Mouse (Mus musculus): ENCODE measurements around the gene Brdt. TPM values are rescaled to one million over a fixed set of nuclear protein-coding genes. Genes with fewer than 3 reads are reported as not detected.

Brdt gene
- polyA plus RNA-seq, 1 experiment from 2014 or later: 2.0 TPM

DNA sequence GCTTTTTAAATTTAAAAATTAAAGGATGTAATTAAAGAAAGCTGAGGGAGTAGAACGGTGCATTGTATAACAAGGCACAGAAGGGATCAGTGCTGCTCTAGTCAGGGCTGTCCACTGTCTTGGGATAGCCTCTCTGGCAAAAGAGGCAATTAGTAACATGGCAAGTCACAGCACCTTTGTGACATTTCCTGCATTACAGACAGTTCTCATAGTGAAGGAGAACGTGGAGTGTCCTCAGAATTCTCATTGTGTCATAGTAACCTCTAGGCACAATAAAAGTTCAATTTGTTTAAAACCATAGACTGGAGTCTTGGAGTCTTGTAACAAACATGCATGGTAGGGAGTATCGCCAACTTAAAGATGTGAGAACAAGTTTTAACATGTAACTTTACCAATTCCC is 100.3 kb downstream of the Brdt start, which contains the start of gene Lpcat2b:
Gene Lpcat2b (plus strand): TSS at position 301 of the 400 bp plus-strand sequence.
- Histone ChIP-seq H3K4me2 (ENCODE audit: low read depth, low read length) (no peak within 1 kb of the TSS), H3K36me3 (ENCODE audit: control insufficient read depth, insufficient read depth, low read length) (no peaks in the 10 kb centered on the region), H3K9ac (ENCODE audit: low read length) (no peak within 1 kb of the TSS), H3K27ac (ENCODE audit: low read length) (no peak within 1 kb of the TSS), H3K4me3 (ENCODE audit: low read length) (no peak within 1 kb of the TSS), H3K4me1 (replicated peaks; ENCODE audit: control insufficient read depth, insufficient read depth, low read length) (no peaks in the 10 kb centered on the region), H3K27me3 (ENCODE audit: control insufficient read depth, insufficient read depth, low read depth, low read length) (no peaks in the 10 kb centered on the region), H3K9me3 (ENCODE audit: control insufficient read depth, low read length) (no peaks in the 10 kb centered on the region)
- 77% methylated on average over 3 of the region's 3 CpGs for WGBS
- ATAC-seq (ENCODE audit: low read depth): no peak

DNA sequence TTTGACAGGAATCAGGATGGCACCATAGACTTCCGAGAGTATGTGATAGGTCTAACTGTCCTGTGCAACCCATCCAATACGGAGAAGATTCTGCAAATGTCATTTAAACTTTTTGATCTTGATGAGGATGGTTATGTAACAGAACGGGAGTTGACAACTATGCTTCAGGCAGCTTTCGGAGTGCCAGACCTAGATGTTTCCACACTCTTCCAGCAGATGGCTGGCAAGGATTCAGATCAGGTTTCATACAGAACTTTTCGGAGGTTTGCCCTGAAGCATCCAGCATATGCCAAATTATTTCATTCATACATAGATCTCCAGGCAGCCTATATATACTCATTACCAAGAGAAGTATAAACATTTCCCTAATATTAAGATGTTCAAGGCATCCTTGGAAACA is 103.0 kb downstream of the Brdt start:
- no peak overlapping the region for H3K4me2 ChIP-seq (ENCODE audit: low read depth, low read length)
- H3K27me3 ChIP-seq (ENCODE audit: control insufficient read depth, insufficient read depth, low read depth, low read length): no peaks in the 10 kb centered on the region
- ATAC-seq (ENCODE audit: low read depth): no peak
- H3K9ac ChIP-seq (ENCODE audit: low read length): no peak overlapping the region
- WGBS: 72% methylated on average over 5 of the region's 5 CpGs
- no peak overlapping the region for H3K27ac ChIP-seq (ENCODE audit: low read length)
- no peaks in the 10 kb centered on the region for H3K36me3 ChIP-seq (ENCODE audit: control insufficient read depth, insufficient read depth, low read length)
- H3K4me3 ChIP-seq (ENCODE audit: low read length): no peak overlapping the region
- no peaks in the 10 kb centered on the region for H3K9me3 ChIP-seq (ENCODE audit: control insufficient read depth, low read length)
- peaks cover 7% of the 10 kb centered on the region for H3K4me1 ChIP-seq (replicated peaks; ENCODE audit: control insufficient read depth, insufficient read depth, low read length)

DNA sequence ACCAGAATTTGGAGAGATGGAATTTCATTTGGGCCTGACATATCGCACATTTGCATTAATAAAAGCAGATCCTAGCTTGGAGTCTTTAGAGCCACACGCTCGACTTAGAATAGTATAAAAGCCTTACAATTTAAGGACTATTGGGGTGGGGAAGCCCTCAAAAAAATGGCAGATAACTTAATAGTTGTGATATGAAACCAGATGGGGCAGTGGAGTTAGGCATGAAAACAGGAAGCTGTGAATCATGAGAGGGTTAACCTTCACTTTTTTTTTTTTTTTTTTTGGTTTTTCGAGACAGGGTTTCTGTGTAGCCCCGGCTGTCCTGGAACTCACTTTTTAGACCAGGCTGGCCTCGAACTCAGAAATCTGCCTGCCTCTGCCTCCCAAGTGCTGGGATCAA is 105.2 kb downstream of the Brdt start:
- Histone ChIP-seq H3K4me1 (replicated peaks; ENCODE audit: control insufficient read depth, insufficient read depth, low read length) (peaks cover 8% of the 10 kb centered on the region), H3K4me3 (ENCODE audit: low read length) (no peak overlapping the region), H3K9ac (ENCODE audit: low read length) (no peak overlapping the region), H3K27me3 (ENCODE audit: control insufficient read depth, insufficient read depth, low read depth, low read length) (no peaks in the 10 kb centered on the region), H3K27ac (ENCODE audit: low read length) (no peak overlapping the region), H3K9me3 (ENCODE audit: control insufficient read depth, low read length) (no peaks in the 10 kb centered on the region), H3K4me2 (ENCODE audit: low read depth, low read length) (no peak overlapping the region), H3K36me3 (ENCODE audit: control insufficient read depth, insufficient read depth, low read length) (no peaks in the 10 kb centered on the region)
- WGBS: 78% methylated on average over 6 of the region's 6 CpGs
- no peak for ATAC-seq (ENCODE audit: low read depth)

Other genes starting within 250 kb of the Brdt start
- gene Tgfbr3, start 41.5 kb upstream of the Brdt start, polyA plus RNA-seq (2015; fragmentation: Nextera tagmentation; extraction: Ambion mirVana): 29.1 and 31.5 TPM in 2 replicates
- 1.8 and 1.9 TPM in 2 replicates for gene Ephx4, start 71.6 kb downstream of the Brdt start, polyA plus RNA-seq (2015; fragmentation: Nextera tagmentation; extraction: Ambion mirVana)
- gene Lpcat2b, start 100.4 kb downstream of the Brdt start, polyA plus RNA-seq (2015; fragmentation: Nextera tagmentation; extraction: Ambion mirVana): not detected in 2 replicates
- 3.7 and 4.3 TPM in 2 replicates for gene Btbd8, start 106.8 kb downstream of the Brdt start, polyA plus RNA-seq (2015; fragmentation: Nextera tagmentation; extraction: Ambion mirVana)
- 0.36 and 0.62 TPM in 2 replicates for gene Gm42669, start 176.5 kb downstream of the Brdt start, polyA plus RNA-seq (2015; fragmentation: Nextera tagmentation; extraction: Ambion mirVana)
- 0.08 TPM in 2 replicates for gene 1700028K03Rik, start 203.6 kb downstream of the Brdt start, polyA plus RNA-seq (2015; fragmentation: Nextera tagmentation; extraction: Ambion mirVana)